Mouse (Mus musculus): ENCODE measurements around the gene Ak6.

Ak6 gene

GRCm38 (mm10) chr13:100650550-100651438 is at the start of gene Ak6, which contains the start of gene Rad17:
Gene Ak6 (plus strand): TSS chr13:100650979.
Gene Rad17 (minus strand): TSS chr13:100651051.
- peak; percentile 85 for DNase-seq (ENCODE audit: low spot score)

- no peak for DNase-seq (ENCODE audit: low spot score)
Measured at GRCm38 (mm10) chr13:100601034-100601433, 49.7 kb upstream of the Ak6 start.

- DNase-seq (ENCODE audit: low spot score) = no peak
Measured at GRCm38 (mm10) chr13:100602239-100602902, 48.4 kb upstream of the Ak6 start.

- DNase-seq (ENCODE audit: low spot score) = no peak
Measured at GRCm38 (mm10) chr13:100603031-100603737, 47.6 kb upstream of the Ak6 start.

- DNase-seq (ENCODE audit: low spot score) = no peak
Measured at GRCm38 (mm10) chr13:100603738-100604095, 47.1 kb upstream of the Ak6 start.

- no peak for DNase-seq (ENCODE audit: low spot score)
Measured at GRCm38 (mm10) chr13:100605845-100606244, 44.9 kb upstream of the Ak6 start.

- no peak for DNase-seq (ENCODE audit: low spot score)
Measured at GRCm38 (mm10) chr13:100607756-100608155, 43.0 kb upstream of the Ak6 start.

GRCm38 (mm10) chr13:100611266-100611665 is 39.5 kb upstream of the Ak6 start:
- DNase-seq (ENCODE audit: low spot score) = no peak

- no peak for DNase-seq (ENCODE audit: low spot score)
Measured at GRCm38 (mm10) chr13:100612251-100612650, 38.5 kb upstream of the Ak6 start.

GRCm38 (mm10) chr13:100612903-100613302 is 37.9 kb upstream of the Ak6 start:
- no peak for DNase-seq (ENCODE audit: low spot score)

- DNase-seq (ENCODE audit: low spot score) = peak; percentile 5
Measured at GRCm38 (mm10) chr13:100616181-100617087, 34.3 kb upstream of the Ak6 start, which contains the start of gene Marveld2. Gene Marveld2 (minus strand): TSS chr13:100616971.

- no peak for DNase-seq (ENCODE audit: low spot score)
Measured at GRCm38 (mm10) chr13:100617583-100617982, 33.2 kb upstream of the Ak6 start.

- DNase-seq (ENCODE audit: low spot score) = no peak
Measured at GRCm38 (mm10) chr13:100622241-100622640, 28.5 kb upstream of the Ak6 start.

GRCm38 (mm10) chr13:100634106-100634691 is 16.6 kb upstream of the Ak6 start:
- DNase-seq (ENCODE audit: low spot score) = no peak

- no peak for DNase-seq (ENCODE audit: low spot score)
Measured at GRCm38 (mm10) chr13:100642471-100643209, 8.1 kb upstream of the Ak6 start.

GRCm38 (mm10) chr13:100648223-100648622 is 2.6 kb upstream of the Ak6 start:
- DNase-seq (ENCODE audit: low spot score) = no peak

GRCm38 (mm10) chr13:100651439-100652186 is 834 bp downstream of the Ak6 start, which contains the start of gene Taf9:
Gene Taf9 (plus strand): TSS chr13:100651579.
- DNase-seq (ENCODE audit: low spot score) = no peak

GRCm38 (mm10) chr13:100658091-100658490 is 7.3 kb downstream of the Ak6 start:
- DNase-seq (ENCODE audit: low spot score) = no peak

- DNase-seq (ENCODE audit: low spot score) = no peak
Measured at GRCm38 (mm10) chr13:100659864-100660456, 9.2 kb downstream of the Ak6 start.

Data from ovary, adult 18-20 months (tissue).